In genomic region chr15:100623754-100624153, GRCm38 (mm10) we compare ENCODE assay signal across 29 mouse cellular contexts. TPM values are rescaled to one million over a fixed set of nuclear protein-coding genes. Genes with fewer than 3 reads are reported as not detected.
"Had no signal": no experiment of that assay in that cellular context is flagged by ENCODE, and none has a peak within 500 bp of the region (broad histone marks: within the 10 kb centered on the region; RNA-seq: fewer than 3 reads in every experiment).

No protein-coding gene starts in this region.

- DNase-seq: layer of hippocampus, postnatal 36 days; left cerebral cortex, postnatal 4 days; liver, embryonic 13.5 days; lung, adult 18-20 months; lung, adult 2 months; lung, embryonic 14.5 days; lung, postnatal 10 days; lung, postnatal 14 days; lung, postnatal 36 days; lung, postnatal 4 days; midbrain, embryonic 14.5 days had no signal

- H3K27me3 ChIP-seq: limb, embryonic 12.5 days; limb, embryonic 13.5 days; limb, embryonic 15.5 days; liver, embryonic 13.5 days; liver, embryonic 15.5 days; lung, embryonic 15.5 days; midbrain, embryonic 12.5 days; midbrain, embryonic 13.5 days; midbrain, embryonic 15.5 days; neural tube, embryonic 12.5 days; neural tube, embryonic 13.5 days had no signal

- H3K27ac ChIP-seq: left cerebral cortex, adult 2 months; limb, embryonic 10.5 days; limb, embryonic 12.5 days; limb, embryonic 13.5 days; limb, embryonic 15.5 days; liver, embryonic 13.5 days; liver, embryonic 14.5 days; liver, embryonic 15.5 days; lung, embryonic 15.5 days; midbrain, embryonic 10.5 days; midbrain, embryonic 12.5 days; midbrain, embryonic 13.5 days; midbrain, embryonic 15.5 days; neural tube, embryonic 12.5 days; neural tube, embryonic 13.5 days had no signal

- H3K4me2 ChIP-seq: limb, embryonic 12.5 days; limb, embryonic 13.5 days; limb, embryonic 15.5 days; liver, embryonic 13.5 days; liver, embryonic 15.5 days; lung, embryonic 14.5 days; lung, embryonic 15.5 days; midbrain, embryonic 11.5 days; midbrain, embryonic 12.5 days; midbrain, embryonic 13.5 days; midbrain, embryonic 15.5 days; neural tube, embryonic 12.5 days; neural tube, embryonic 13.5 days had no signal

- ATAC-seq: lung, postnatal 0 days; midbrain, embryonic 13.5 days; midbrain, embryonic 15.5 days; midbrain, embryonic 16.5 days had no signal

- H3K9ac ChIP-seq: limb, embryonic 12.5 days; limb, embryonic 13.5 days; limb, embryonic 15.5 days; liver, embryonic 13.5 days; liver, embryonic 14.5 days; liver, embryonic 15.5 days; lung, embryonic 14.5 days; lung, embryonic 15.5 days; midbrain, embryonic 12.5 days; midbrain, embryonic 13.5 days; midbrain, embryonic 15.5 days; neural tube, embryonic 12.5 days; neural tube, embryonic 13.5 days had no signal

- H3K4me3 ChIP-seq: left cerebral cortex, adult 2 months; limb, embryonic 10.5 days; limb, embryonic 12.5 days; limb, embryonic 13.5 days; limb, embryonic 15.5 days; liver, embryonic 13.5 days; liver, embryonic 15.5 days; lung, embryonic 15.5 days; midbrain, embryonic 10.5 days; midbrain, embryonic 12.5 days; midbrain, embryonic 13.5 days; midbrain, embryonic 15.5 days; myocyte; neural tube, embryonic 12.5 days; neural tube, embryonic 13.5 days had no signal

- H3K9me3 ChIP-seq: limb, embryonic 10.5 days; limb, embryonic 12.5 days; limb, embryonic 13.5 days; limb, embryonic 15.5 days; liver, embryonic 13.5 days; liver, embryonic 15.5 days; lung, embryonic 15.5 days; midbrain, embryonic 10.5 days; midbrain, embryonic 12.5 days; midbrain, embryonic 13.5 days; midbrain, embryonic 15.5 days; neural tube, embryonic 12.5 days; neural tube, embryonic 13.5 days had no signal

RNA-seq across cellular contexts. Expression of gene Bin2, which starts 45.6 kb away (rescaled TPM):
- polyA plus RNA-seq: myocyte had no signal
